Mouse (Mus musculus) layer of hippocampus, postnatal 14 days (tissue): ENCODE measurements at regions not wholly inside any gene's neighbourhood (a gene's known extent, or its start where the extent isn't known, plus 50 kb on each side); places are given as distances from the start of the nearest gene placed in this dataset.

ENCODE experiments used
- DNase-seq, 2 experiments: peaks; one replicate each; pipeline ENCODE4 v3.0.0; 2021 to 2022; ENCODE audit warnings: low spot score in 2 of 2, mixed read lengths in 1 of 2

GRCm38 (mm10) chr15:64519207-64519628, 298.3 kb upstream of the Gm21798 start:
- peak in 1 of 2 experiments; percentile 74 for DNase-seq

GRCm38 (mm10) chr15:64520568-64520967, 296.9 kb upstream of the Gm21798 start:
- DNase-seq = no peak

GRCm38 (mm10) chr15:64532260-64533120, 285.0 kb upstream of the Gm21798 start:
- DNase-seq = no peak

GRCm38 (mm10) chr15:64533169-64533795, 284.2 kb upstream of the Gm21798 start:
- DNase-seq = peak in 1 of 2 experiments; percentile 31

- DNase-seq = no peak
Measured at GRCm38 (mm10) chr15:64534166-64534565, 283.3 kb upstream of the Gm21798 start.

GRCm38 (mm10) chr15:64535160-64535559, 282.3 kb upstream of the Gm21798 start:
- no peak for DNase-seq

GRCm38 (mm10) chr15:64541395-64541794, 276.1 kb upstream of the Gm21798 start:
- DNase-seq = no peak

GRCm38 (mm10) chr15:64542250-64542901, 275.1 kb upstream of the Gm21798 start:
- DNase-seq = no peak

GRCm38 (mm10) chr15:64542908-64543307, 274.6 kb upstream of the Gm21798 start:
- no peak for DNase-seq

- no peak for DNase-seq
Measured at GRCm38 (mm10) chr15:64546035-64546434, 271.5 kb upstream of the Gm21798 start.

GRCm38 (mm10) chr15:64557540-64557939, 260.0 kb upstream of the Gm21798 start:
- no peak for DNase-seq

- DNase-seq = no peak
Measured at GRCm38 (mm10) chr15:64558220-64558619, 259.3 kb upstream of the Gm21798 start.

GRCm38 (mm10) chr15:64562431-64563111, 254.9 kb upstream of the Gm21798 start:
- peak in 1 of 2 experiments; percentile 15 for DNase-seq

GRCm38 (mm10) chr15:64564703-64565102, 252.8 kb upstream of the Gm21798 start:
- DNase-seq = no peak

- no peak for DNase-seq
Measured at GRCm38 (mm10) chr15:64576891-64577535, 240.5 kb upstream of the Gm21798 start.

GRCm38 (mm10) chr15:64578991-64579390, 238.5 kb upstream of the Gm21798 start:
- no peak for DNase-seq

- DNase-seq = no peak
Measured at GRCm38 (mm10) chr15:64580481-64580880, 237.0 kb upstream of the Gm21798 start.

GRCm38 (mm10) chr15:64581046-64581445, 236.4 kb upstream of the Gm21798 start:
- no peak for DNase-seq

- DNase-seq = no peak
Measured at GRCm38 (mm10) chr15:64584129-64584528, 233.4 kb upstream of the Gm21798 start.

- no peak for DNase-seq
Measured at GRCm38 (mm10) chr15:64586776-64587175, 230.7 kb upstream of the Gm21798 start.
